Mouse (Mus musculus) forebrain, embryonic 10.5 days (tissue): Measurements from ENCODE around the gene Sh3gl3. TPM values are rescaled to one million over a fixed set of nuclear protein-coding genes. Genes with fewer than 3 reads are reported as not detected.

ENCODE experiments used
- DNase-seq: peaks from one replicate; pipeline ENCODE4 v3.0.0-alpha.2; 2017; ENCODE audit warnings: low spot score; ENCODE audit errors: extremely low spot score
- H3K27ac ChIP-seq: fragments of 300-500 bp; sonication (generic); 2 replicates; pipeline ENCODE4 v1.5.1; 2016; ENCODE audit warnings: mild to moderate bottlenecking
- H3K27me3 ChIP-seq: fragments of 300-500 bp; sonication (generic); 2 replicates; pipeline ENCODE4 v1.6.1; 2016; ENCODE audit warnings: mild to moderate bottlenecking; ENCODE audit not compliant: poor library complexity, severe bottlenecking
- H3K36me3 ChIP-seq: fragments of 300-500 bp; sonication (generic); replicated peaks from 2 replicates; pipeline ENCODE4 v1.6.1; 2016; ENCODE audit warnings: mild to moderate bottlenecking, moderate library complexity
- H3K4me1 ChIP-seq: fragments of 300-500 bp; sonication (generic); 2 replicates; pipeline ENCODE4 v1.6.1; 2016
- H3K4me3 ChIP-seq: fragments of 300-500 bp; sonication (generic); 2 replicates; pipeline ENCODE4 v1.5.1; 2016; ENCODE audit warnings: mild to moderate bottlenecking, moderate library complexity
- H3K9me3 ChIP-seq: fragments of 300-500 bp; sonication (generic); 2 replicates; pipeline ENCODE4 v1.6.1; 2016; ENCODE audit warnings: mild to moderate bottlenecking, moderate library complexity
- WGBS: fragments of 180-500 bp; shearing (Covaris S2); methylation state at CpG from one replicate; pipeline ENCODE4 v1.1.7; 2016; 5-methylcytosine and 5-hydroxymethylcytosine counted together
- polyA plus RNA-seq: library from polyadenylated mRNA; unstranded; fragments of >200 nt; fragmentation: Nextera tagmentation; extraction: Ambion mirVana; gene quantifications from 2 replicates; pipeline ENCODE4 v1.2.1, GENCODE M21; 2016

Gene Sh3gl3
- polyA plus RNA-seq, 1 experiment from 2014 or later = 8.9 TPM

DNA sequence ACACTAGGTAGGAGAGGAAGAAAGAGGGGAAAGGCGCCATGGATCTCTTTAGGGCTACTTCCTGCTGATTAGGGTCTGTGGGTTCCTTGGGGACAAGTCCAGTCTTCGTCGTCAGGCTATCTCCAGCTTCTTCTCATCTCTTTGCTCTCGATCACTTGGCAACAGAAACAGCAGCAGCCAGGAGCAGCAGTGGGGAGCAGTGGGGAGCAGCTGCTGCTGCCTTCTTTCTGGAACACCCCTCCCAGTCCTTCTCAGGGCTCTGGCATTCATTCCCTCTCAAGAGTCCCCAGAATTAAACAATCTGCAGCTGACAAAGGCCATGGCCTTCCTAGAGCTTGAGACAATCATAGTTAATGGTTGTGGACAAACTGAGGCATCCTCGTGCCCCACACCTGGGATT is 154.2 kb downstream of the Sh3gl3 start:
- H3K27me3 ChIP-seq = peaks cover 2% of the 10 kb centered on the region; the same call in 1 of the 2 replicates
- H3K4me3 ChIP-seq = no peak overlapping the region
- no peak overlapping the region for H3K27ac ChIP-seq
- no peaks in the 10 kb centered on the region for H3K36me3 ChIP-seq
- no peaks in the 10 kb centered on the region for H3K9me3 ChIP-seq
- no peaks in the 10 kb centered on the region for H3K4me1 ChIP-seq
- WGBS = 70% methylated on average over 5 of the region's 5 CpGs
- DNase-seq = no peak

DNA sequence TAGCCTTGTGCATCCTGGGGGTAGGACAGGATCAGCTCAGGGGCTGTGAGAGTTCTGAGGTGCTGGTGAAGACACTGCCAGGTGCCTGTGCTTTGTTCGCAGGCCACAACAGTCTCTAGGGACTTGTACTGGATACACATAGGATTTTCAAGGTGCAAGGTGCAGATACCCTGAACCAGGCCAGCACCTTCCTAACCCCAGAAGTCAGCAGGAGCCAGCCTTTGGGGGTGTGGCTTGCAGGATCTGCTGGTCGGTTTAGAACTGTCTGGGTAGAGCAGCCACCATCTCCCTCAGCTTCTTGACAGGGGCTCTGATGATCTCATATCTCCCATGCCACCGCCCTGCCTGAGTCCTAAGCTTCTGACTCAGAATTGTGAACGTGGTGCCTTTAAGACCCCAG is 156.2 kb downstream of the Sh3gl3 start:
- Histone ChIP-seq H3K4me1 (no peaks in the 10 kb centered on the region), H3K4me3 (no peak overlapping the region), H3K9me3 (no peaks in the 10 kb centered on the region), H3K27me3 (peaks cover 21% of the 10 kb centered on the region), H3K27ac (no peak overlapping the region), H3K36me3 (no peaks in the 10 kb centered on the region)
- no peak for DNase-seq
- WGBS = 74% methylated on average over 4 of the region's 4 CpGs

DNA sequence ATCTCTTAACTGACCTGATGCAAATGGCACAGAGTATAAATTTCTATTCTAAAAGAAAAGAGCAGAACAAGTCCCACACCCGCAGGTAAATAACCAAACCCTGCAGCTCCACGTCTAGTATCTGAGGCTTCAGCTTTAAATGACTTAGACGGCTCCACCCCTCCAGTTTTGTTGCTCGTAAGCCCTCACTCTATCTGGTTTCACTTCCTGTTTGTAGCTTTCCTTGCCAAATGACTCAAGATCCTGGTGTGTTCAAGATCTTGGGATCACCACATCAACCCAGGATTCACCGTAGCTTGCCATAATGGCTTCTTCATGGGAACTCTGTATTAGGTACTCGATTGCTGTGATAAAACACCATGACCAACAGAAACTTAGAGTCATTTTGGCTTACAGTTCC is 157.2 kb downstream of the Sh3gl3 start:
- WGBS = 83% methylated on average over 6 of the region's 6 CpGs
- no peak for DNase-seq

DNA sequence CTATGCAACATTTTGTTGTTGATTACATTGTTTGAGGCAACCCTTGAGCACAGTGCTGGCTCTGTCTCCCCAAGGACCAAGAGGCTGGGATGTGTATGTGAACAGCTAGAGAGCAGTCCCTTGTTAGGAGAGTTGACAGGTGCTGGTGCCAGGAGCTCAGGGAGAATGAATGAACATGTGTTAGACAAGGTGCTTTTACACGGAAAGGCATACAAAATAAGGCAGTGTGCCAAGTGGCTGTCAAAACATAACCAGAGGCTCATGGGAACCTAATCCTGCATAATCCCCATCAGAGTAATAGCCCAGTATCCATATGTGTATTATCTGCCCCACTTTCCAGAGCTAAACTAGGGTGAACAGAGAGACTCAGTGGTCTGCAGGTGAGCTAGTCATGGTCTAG is 160.4 kb downstream of the Sh3gl3 start:
- H3K27me3 ChIP-seq = peaks cover 59% of the 10 kb centered on the region
- H3K9me3 ChIP-seq = no peaks in the 10 kb centered on the region
- no peak for DNase-seq
- 68% methylated on average over 1 of the region's 1 CpGs for WGBS
- no peak overlapping the region for H3K4me3 ChIP-seq
- peaks cover 16% of the 10 kb centered on the region for H3K4me1 ChIP-seq
- H3K36me3 ChIP-seq = no peaks in the 10 kb centered on the region
- H3K27ac ChIP-seq = no peak overlapping the region

More for the DNA sequence above, 157.2 kb downstream of the Sh3gl3 start:
- peaks cover 32% of the 10 kb centered on the region for H3K27me3 ChIP-seq
- H3K36me3 ChIP-seq = no peaks in the 10 kb centered on the region
- no peak overlapping the region for H3K4me3 ChIP-seq
- no peaks in the 10 kb centered on the region for H3K9me3 ChIP-seq
- H3K27ac ChIP-seq = no peak overlapping the region
- peaks cover 10% of the 10 kb centered on the region for H3K4me1 ChIP-seq

DNA sequence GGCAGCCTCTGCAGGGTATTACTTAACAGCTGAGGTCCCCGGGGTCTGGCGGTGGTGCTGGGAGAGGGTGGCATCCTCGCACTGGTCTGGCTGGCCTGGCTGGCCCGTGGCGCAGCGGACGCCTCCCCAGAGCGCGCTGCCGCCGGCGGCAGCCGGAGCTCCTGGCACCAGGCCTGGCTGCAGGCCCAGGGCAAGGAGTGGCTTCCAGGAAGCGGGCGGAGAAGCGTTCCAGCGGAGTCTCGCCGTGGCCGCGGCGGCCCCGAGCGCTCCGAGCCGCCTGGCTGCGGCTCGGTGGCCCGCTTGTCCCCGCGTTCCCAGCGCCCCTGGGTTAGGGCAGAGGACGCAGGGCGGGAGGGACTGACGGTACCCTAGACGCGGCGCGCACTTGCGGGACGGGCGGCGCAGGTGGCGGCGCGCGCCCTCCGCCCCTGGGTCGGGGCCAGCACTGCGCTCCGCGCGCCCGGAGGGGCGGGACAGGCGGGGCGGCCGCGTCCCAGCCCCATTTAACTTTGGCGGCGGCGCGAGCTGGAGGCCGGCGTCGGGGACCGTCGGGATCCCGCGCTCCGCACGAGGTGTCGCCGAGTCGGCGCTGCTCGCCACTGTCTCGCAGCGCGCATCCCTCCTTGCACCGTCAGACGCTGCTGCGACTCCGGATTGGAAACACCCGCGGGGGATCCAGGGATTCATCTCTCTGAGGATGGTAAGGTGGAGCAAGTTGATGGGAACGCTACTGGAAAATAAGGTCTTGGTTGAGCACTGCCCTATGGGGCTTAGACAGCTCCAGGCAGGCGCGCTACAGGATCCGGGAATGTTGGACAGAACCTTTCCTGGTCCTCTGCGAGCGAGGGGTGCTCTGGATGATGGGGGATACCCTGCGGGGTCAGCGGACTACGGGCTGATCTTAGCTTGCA is 161.8 kb downstream of the Sh3gl3 start, which contains the start of gene Adamtsl3:
TSS of gene Adamtsl3 (plus strand) at position 484 of the 911 bp plus-strand sequence.
- WGBS = under 1% methylated on average over 92 of the region's 95 CpGs
- Histone ChIP-seq H3K27ac (no peak within 1 kb of the TSS), H3K27me3 (peaks cover 59% of the 10 kb centered on the region)

DNA sequence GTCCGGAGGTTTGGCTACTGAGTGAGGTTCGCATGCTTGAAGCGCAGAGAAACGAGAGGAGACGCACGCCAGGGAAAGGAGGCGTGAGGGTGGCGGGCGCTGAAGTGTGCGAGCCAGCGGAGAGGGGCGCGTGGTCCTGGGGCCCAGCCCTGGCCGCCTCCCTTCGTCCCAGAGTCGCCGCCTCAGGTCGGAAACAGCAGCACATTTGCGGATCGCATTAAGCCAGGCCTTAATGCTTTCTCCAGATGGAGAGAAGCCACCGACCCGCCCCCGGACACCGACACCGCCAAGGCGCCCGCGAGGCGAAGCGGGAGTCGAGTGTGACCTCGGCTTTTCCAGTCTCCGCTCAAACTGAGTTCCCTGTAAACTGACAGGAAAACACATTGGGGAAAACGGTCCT is 162.5 kb downstream of the Sh3gl3 start:
- Histone ChIP-seq H3K4me3 (peak overlapping the region; percentile 58), H3K27me3 (peaks cover 59% of the 10 kb centered on the region)
- DNase-seq = peak; percentile 16

More for the DNA sequence above, 161.8 kb downstream of the Sh3gl3 start, which contains the start of gene Adamtsl3:
- Histone ChIP-seq H3K36me3 (no peaks in the 10 kb centered on the region), H3K9me3 (no peaks in the 10 kb centered on the region), H3K4me3 (peak within 1 kb of the TSS; percentile 58), H3K4me1 (peaks cover 16% of the 10 kb centered on the region)
- DNase-seq = peak; percentile 29

DNA sequence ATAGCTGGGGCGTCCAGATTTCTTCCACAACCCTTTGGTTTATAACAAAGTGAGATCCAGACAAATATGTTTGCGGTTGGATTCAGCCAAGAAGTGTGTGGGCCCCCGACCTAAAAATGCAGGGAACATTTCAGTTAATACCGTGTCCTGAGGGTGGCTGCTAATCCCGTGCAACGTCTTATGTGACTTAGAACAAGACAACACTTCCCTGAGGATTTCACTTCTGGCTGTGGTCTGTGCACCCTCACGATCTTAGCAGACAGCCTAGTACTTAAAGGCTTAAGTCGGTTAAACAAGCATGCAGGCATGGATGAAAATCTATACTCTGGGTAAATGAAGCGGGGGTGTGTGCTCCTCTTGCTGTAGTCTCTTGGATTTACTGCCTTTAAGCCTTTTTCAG is 164.5 kb downstream of the Sh3gl3 start:
- H3K9me3 ChIP-seq = no peaks in the 10 kb centered on the region
- peaks cover 16% of the 10 kb centered on the region for H3K4me1 ChIP-seq
- H3K27me3 ChIP-seq = peaks cover 54% of the 10 kb centered on the region
- no peak overlapping the region for H3K27ac ChIP-seq
- no peaks in the 10 kb centered on the region for H3K36me3 ChIP-seq
- DNase-seq = no peak
- WGBS = 87% methylated on average over 9 of the region's 9 CpGs
- H3K4me3 ChIP-seq = no peak overlapping the region

More for the DNA sequence above, 162.5 kb downstream of the Sh3gl3 start:
- Histone ChIP-seq H3K27ac (no peak overlapping the region), H3K4me1 (peaks cover 16% of the 10 kb centered on the region), H3K36me3 (no peaks in the 10 kb centered on the region), H3K9me3 (no peaks in the 10 kb centered on the region)
- 1% methylated on average over 34 of the region's 34 CpGs for WGBS

DNA sequence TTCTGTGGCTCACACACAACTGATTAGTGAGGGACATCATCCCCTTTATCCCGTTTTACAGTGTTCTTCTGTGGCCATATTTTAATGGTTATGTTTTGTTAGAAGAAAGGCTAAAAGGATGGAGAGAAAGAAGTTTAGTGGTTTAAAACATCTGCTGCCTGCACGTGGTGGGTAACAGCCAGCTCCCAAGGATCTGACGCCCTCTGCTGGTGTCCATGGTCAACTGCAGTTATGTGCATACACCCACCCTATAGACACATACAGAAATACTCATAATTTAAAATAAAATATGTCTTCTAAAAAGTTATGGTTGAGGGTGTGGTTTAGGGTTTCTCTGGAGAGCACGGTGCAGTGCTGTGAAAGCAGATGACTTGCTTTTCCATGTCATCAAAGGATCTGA is 164.9 kb downstream of the Sh3gl3 start:
- Histone ChIP-seq H3K27me3 (peaks cover 50% of the 10 kb centered on the region), H3K4me3 (no peak overlapping the region), H3K4me1 (peaks cover 16% of the 10 kb centered on the region), H3K9me3 (no peaks in the 10 kb centered on the region), H3K36me3 (no peaks in the 10 kb centered on the region), H3K27ac (no peak overlapping the region)
- no peak for DNase-seq
- 83% methylated on average over 4 of the region's 4 CpGs for WGBS

DNA sequence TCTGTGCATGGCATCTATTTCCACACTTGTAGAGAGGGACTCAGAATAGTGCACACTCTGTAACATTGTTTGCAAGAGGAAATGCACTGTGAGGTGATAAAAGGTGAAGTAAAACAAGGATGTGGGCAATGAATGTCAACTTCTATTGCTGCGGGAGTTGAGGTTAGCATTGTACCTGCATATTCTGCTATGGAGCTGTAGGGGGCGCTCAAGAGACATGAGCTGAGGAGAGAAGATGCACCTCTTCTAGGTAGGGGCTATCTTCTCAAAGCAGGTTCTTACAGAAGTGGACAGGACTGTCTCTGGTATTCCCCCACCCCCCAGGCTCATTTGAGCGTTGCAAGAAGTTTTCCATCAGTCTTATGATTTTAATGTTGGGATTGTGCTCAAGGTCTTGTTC is 165.6 kb downstream of the Sh3gl3 start:
- no peak overlapping the region for H3K4me3 ChIP-seq
- peaks cover 43% of the 10 kb centered on the region for H3K27me3 ChIP-seq
- no peaks in the 10 kb centered on the region for H3K36me3 ChIP-seq
- WGBS = 58% methylated on average over 3 of the region's 3 CpGs
- no peak overlapping the region for H3K27ac ChIP-seq
- no peaks in the 10 kb centered on the region for H3K9me3 ChIP-seq
- peaks cover 16% of the 10 kb centered on the region for H3K4me1 ChIP-seq
- no peak for DNase-seq

DNA sequence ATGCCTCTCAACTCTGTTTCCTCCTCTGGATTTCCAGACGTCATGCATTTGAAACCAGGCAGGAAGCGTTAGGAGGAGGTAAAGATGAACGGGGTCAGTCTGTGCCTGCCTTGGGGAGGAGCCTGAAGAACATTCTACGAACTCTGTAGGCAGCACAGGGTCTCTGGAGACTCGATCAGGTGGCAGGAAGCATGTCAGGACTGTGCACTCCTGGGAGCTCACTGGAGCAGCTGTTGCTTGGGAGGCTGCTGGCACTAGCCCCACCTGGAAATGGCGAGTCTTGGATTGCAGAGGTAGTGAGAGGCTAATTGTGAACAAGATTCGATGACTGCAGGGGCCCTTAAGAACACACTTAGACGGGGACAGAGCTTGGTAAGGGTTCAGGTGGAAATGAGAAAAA is 167.8 kb downstream of the Sh3gl3 start:
- Histone ChIP-seq H3K4me1 (no peaks in the 10 kb centered on the region), H3K27me3 (peaks cover 21% of the 10 kb centered on the region), H3K9me3 (no peaks in the 10 kb centered on the region), H3K36me3 (no peaks in the 10 kb centered on the region), H3K4me3 (no peak overlapping the region), H3K27ac (no peak overlapping the region)
- DNase-seq = no peak
- WGBS = 49% methylated on average over 8 of the region's 8 CpGs

DNA sequence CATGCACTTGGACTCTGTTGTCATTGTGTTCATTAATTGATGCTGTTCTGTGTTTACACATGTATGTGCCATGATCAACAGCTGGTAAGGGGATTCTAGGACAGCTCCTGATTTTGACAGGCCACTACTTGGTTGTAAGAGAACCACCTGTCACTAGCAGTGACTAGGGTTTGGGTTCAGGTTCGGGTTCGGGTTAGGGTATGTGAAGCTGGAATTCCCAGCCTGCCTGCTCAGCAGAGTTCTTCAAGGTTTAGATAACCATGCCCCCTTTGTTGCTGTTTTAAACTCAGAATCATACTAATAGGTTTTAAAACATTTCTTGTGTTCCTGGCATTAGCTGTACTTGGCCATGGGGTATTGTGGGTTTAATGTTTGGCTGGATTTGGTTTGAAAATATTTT is 173.1 kb downstream of the Sh3gl3 start:
- no peaks in the 10 kb centered on the region for H3K4me1 ChIP-seq
- no peaks in the 10 kb centered on the region for H3K36me3 ChIP-seq
- DNase-seq = no peak
- no peaks in the 10 kb centered on the region for H3K27me3 ChIP-seq
- H3K4me3 ChIP-seq = no peak overlapping the region
- no peaks in the 10 kb centered on the region for H3K9me3 ChIP-seq
- WGBS = 92% methylated on average over 2 of the region's 2 CpGs
- no peak overlapping the region for H3K27ac ChIP-seq

DNA sequence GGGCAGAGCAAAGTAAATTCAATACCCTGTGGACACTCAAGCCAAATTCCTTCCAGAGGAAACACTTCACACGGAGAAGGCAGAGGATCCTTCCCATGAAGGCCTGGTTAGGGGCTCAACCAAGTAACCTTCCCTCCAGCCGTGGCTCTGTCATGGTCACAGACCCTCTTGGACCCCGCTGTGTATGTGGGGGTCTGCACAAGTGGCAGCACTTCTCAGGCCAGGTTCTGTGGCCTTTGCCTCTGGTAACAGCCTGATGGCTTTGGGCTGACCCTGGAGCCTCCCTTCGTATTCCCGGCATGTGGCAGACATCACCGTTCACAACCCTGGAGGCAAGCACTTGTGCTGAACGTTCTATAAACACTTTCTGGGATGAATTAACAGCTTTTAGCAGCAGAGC is 176.2 kb downstream of the Sh3gl3 start:
- no peaks in the 10 kb centered on the region for H3K27me3 ChIP-seq
- no peak overlapping the region for H3K27ac ChIP-seq
- no peak for DNase-seq
- WGBS = 78% methylated on average over 7 of the region's 7 CpGs
- H3K4me1 ChIP-seq = no peaks in the 10 kb centered on the region
- no peaks in the 10 kb centered on the region for H3K9me3 ChIP-seq
- no peaks in the 10 kb centered on the region for H3K36me3 ChIP-seq
- H3K4me3 ChIP-seq = no peak overlapping the region

DNA sequence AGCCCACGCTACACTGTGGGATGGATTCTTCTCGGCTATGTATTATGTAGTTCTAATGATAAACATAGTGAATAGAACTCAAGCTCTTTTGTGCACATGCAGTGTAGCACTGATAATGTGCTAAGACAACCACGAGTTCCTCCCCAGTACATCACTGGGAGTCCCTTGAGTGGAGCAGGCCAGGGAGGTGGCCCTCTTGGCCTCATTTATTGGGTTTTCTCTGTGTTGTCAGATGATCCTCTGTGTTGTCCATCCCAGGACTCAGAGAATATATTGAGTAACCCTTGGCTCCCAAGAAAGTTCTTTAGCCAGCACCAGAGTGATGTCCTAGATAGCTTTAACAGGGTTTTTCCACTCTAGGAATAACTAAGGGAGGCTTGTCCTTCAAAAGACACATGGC is 176.8 kb downstream of the Sh3gl3 start:
- Histone ChIP-seq H3K36me3 (no peaks in the 10 kb centered on the region), H3K9me3 (no peaks in the 10 kb centered on the region), H3K4me3 (no peak overlapping the region), H3K27me3 (no peaks in the 10 kb centered on the region), H3K27ac (no peak overlapping the region), H3K4me1 (no peaks in the 10 kb centered on the region)
- WGBS = 78% methylated on average over 3 of the region's 3 CpGs
- DNase-seq = no peak
